Mouse (Mus musculus): ENCODE results near the gene 1700016K19Rik.

DNA sequence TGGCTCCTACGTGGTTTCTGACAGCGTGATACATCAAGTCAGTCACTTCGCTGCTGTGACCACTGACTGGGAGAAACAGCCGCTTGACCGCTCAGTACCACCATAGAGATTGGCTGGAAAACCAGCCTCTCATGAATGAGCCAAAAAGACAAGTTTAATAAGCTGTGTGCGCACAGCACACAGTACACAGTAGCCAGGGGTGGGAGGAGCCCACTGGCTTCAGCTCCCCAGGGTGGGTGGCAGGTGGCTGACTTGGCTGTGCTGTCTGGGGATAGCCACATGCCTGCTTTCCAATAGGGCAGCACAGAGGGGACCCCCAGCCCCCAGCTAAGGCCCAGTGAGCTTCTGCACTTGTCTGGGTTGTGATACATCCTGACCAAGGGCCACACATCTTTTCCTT lies 44.8 kb downstream of the 1700016K19Rik start:
- TF ChIP-seq CTCF (IDR thresholded peaks at IDR 0.05; ENCODE audit: borderline replicate concordance, extremely low read depth, insufficient read depth, insufficient read length) (no peak), POLR2A (IDR thresholded peaks at IDR 0.05; ENCODE audit: borderline replicate concordance, extremely low read depth, insufficient read depth, insufficient read length, poor library complexity, severe bottlenecking) (no peak)
